Mouse (Mus musculus): ENCODE data around the gene Tbc1d22b.
"Not testable (repeated sequence)": the region's sequence is repeated elsewhere in the genome, so short reads cannot be mapped to it uniquely, and the experiment has no call there.

Gene Tbc1d22b

GRCm38 (mm10) chr17:29596771-29597132 lies 47.2 kb downstream of the Tbc1d22b start:
- DNase-seq = no peak

- no peak for DNase-seq
Measured at GRCm38 (mm10) chr17:29599051-29599450, 49.5 kb downstream of the Tbc1d22b start.

DNA sequence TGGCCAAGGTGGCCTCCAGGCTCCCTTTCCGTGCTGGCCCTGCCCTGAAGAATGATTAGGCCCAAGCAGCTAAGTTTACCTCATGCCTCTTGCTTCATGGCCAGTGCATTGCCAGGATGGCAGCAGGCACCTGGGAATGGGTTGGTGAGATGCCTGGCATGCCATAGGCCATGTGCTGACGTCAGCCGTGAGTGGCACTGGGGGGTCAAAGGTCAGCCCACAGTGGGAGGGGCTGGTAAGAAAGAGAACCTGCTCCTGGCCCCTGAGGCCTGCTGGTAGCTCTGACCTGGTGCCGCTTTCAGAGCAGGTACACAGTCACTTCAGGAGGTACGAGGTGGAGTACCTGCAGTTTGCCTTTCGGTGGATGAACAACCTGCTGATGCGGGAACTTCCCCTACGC lies 50.0 kb downstream of the Tbc1d22b start:
- peak; percentile 62 to 66 for DNase-seq

- peak in 1 of 2 experiments; percentile 49 for DNase-seq
Measured at GRCm38 (mm10) chr17:29601391-29601790, 51.8 kb downstream of the Tbc1d22b start.

- peak; percentile 79 to 92 for DNase-seq
Measured at GRCm38 (mm10) chr17:29603283-29603682, 53.7 kb downstream of the Tbc1d22b start.

- not testable (repeated sequence) for DNase-seq
Measured at GRCm38 (mm10) chr17:29613453-29613852, 63.9 kb downstream of the Tbc1d22b start.

DNA sequence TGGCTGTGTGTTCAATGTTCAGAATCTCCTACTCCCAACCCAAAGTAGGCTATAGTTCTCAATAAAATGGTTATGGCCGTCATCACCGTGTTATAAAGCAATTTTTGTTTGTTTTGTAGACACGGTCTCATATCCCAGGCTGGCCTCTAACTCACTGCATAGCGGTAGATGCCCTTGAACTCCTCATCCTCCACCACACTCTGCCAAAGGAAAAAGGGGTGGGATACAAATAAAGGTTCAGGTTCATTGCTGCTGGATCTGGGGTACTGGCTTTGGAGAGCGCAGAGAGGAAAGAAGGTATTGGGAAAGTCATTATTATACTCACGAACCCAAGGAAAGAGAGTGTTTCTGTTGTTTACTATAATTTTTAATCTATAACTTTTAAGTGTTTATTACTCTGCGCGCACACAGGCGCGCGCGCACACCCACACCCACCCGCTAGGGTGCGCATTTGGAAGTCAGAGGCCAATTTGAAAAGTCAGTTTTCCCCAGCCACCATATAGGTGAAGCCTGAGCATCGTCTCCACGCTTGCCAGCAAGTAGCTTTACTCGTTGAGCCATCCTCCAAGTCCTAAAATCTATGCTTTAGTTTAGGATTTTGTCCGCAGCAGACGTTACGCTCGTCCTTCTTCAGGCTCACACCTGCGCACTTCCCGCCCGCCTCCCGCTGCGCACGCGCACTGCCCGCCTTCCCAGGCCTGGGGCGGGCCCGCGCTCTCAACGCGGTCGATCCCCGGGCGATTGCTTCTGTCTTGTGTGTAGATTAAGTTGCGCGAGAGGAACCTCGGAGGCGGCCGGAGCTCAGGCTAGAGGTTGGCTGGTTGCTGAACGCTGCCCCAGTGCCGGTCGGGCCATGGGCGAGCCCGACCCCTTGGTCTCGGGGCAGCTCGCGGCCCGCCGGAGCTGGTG lies 64.8 kb downstream of the Tbc1d22b start, which contains the start of the genes Rnf8 and Gm28043:
Gene Rnf8 (plus strand): TSS at position 676 of the 909 bp plus-strand sequence.
Gene Gm28043 (plus strand): TSS at position 762 of the 909 bp plus-strand sequence.
- DNase-seq = peak; percentile 95 to 97

DNA sequence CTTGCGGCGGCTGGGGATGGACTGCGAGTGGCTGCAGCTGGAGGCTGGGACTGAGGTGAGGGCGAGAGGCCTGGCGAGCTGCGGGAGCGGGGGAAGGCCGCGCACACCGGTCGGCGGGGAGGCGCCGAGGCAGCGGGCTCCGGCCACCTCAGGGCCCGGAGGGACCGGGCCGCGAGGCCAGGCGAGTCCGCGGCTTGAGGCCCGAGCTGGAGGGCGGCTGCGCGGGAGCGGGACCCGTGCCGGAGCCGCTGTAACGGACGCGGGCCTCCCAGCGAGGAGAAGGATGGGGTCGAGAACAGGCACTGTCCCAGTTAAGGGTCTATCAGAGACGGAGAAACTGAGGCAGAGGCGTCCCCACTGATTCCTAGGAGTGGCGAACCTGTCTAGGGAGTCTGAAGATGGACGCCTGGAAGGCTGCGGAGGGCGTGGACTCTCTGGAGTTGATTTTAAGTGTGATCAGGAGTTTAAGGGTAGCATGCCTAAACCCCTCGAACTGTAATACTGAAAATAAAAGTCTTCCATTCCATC lies 65.5 kb downstream of the Tbc1d22b start:
- DNase-seq = peak in 1 of 2 experiments; percentile 35

- DNase-seq = no peak
Measured at GRCm38 (mm10) chr17:29615616-29616015, 66.0 kb downstream of the Tbc1d22b start.

DNA sequence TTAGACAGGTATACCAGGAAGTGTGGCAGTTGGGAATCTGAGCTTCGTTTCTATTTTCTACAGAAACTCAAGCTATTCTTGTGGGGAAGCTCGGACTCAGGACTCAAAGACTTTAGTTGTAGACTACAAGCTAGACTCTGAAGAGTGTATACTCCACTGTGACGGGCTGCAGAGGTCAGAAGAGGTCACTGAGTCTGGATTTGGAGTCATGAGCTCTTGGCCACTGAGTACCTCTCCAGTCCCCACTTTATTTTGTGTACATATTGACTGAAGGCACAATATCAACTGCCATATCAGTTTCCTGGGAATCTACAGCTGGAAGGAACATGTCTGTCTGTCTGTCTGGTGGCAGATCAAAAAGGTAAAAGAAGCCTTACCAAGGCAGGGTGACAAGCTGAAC lies 69.6 kb downstream of the Tbc1d22b start:
- no peak for DNase-seq

DNA sequence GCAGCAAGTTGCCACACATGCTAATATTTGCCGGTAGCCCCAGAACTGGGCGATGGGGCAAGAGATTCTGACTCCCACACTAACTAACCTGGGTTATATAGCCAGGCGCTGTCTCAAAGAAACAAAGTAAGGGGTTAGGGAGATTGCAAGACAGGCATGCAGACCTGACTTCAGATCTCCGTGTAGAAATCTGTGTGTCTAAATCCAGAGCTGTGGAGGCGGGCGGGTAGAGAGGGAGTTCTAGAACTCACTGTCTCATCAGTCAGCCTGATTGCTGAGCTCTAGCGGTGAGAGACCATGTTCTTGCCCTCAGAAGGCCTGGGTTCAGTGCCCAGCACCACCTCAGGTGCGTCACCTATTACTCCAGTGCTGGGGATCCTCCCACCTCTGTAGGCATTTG lies 73.9 kb downstream of the Tbc1d22b start:
- DNase-seq = no peak

- DNase-seq = no peak
Measured at GRCm38 (mm10) chr17:29627285-29627684, 77.7 kb downstream of the Tbc1d22b start.

GRCm38 (mm10) chr17:29628946-29629345 lies 79.4 kb downstream of the Tbc1d22b start:
- no peak for DNase-seq

GRCm38 (mm10) chr17:29629620-29630019 lies 80.0 kb downstream of the Tbc1d22b start:
- DNase-seq = no peak

- DNase-seq = no peak
Measured at GRCm38 (mm10) chr17:29632312-29632711, 82.7 kb downstream of the Tbc1d22b start.

DNA sequence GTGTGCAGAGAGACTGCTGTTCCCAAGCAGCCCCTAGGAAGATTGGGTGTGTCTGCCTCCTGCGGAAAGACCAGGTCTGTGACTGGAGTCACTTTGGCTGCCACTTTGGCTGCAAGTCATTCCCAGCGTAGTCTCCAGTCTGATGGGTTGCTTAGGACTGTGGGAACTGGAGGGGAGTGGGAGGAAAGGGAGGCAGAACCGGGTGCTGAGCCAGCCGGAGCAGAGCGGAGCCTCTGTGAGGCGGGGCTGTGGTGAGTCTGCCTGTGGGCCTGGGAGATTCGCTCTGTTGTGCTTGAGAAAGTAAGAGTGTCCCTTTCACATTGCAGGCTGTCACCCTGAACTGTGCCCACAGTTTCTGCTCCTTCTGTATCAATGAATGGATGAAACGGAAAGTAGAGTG lies 85.9 kb downstream of the Tbc1d22b start:
- no peak for DNase-seq

- DNase-seq = peak in 1 of 2 experiments; percentile 63
Measured at GRCm38 (mm10) chr17:29636118-29636517, 86.5 kb downstream of the Tbc1d22b start.

GRCm38 (mm10) chr17:29637377-29637776 lies 87.8 kb downstream of the Tbc1d22b start:
- DNase-seq = peak in 1 of 2 experiments; percentile 12

DNA sequence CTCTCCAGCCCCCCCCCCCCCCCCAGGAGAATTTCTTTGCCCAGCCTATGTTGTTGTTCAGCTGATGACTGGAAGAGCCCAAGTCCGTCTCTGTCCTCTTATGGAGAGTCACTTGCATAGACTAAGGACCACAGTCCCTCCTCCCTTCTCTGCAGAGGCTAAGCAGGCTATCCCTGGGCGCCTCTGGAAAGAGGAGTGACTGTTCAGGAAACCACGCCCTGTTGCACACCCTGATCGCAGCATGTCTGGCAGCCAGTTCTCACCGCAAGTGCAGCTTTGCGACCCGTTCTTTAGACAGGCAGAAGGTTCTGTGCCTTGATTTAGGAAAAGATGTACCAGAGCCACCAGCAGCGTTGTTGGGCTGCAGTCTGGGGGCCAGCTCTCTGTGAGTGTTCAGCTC lies 88.3 kb downstream of the Tbc1d22b start:
- DNase-seq = peak in 1 of 2 experiments; percentile 15

- no peak for DNase-seq
Measured at GRCm38 (mm10) chr17:29640971-29641370, 91.4 kb downstream of the Tbc1d22b start.

DNA sequence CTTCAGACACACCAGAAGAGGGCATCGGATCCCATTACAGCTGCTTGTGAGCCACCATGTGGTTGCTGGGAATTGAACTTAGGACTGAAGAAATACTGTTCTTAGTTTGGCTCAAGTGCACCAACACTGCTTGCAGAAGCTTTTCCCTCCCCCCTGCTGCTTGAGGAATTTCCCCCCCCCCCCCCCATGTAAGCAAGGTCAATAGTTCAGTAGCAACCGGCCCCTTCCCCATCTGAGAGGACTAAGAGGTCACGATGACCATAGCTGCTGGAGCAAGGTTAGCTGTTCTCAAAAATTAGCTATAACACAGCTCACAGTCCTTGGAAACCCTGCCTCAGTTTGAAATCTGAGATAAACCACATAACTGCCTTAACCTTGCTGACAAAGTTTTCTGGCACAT lies 92.6 kb downstream of the Tbc1d22b start:
- no peak for DNase-seq
